ENCODE assay signal across 9 mouse cellular contexts in genomic region chr10:5802866-5803265, GRCm38 (mm10). TPM values are rescaled to one million over a fixed set of nuclear protein-coding genes. Genes with fewer than 3 reads are reported as not detected.
DNase-seq lines count a peak whose midpoint lies in the region; ATAC-seq and TF ChIP-seq lines count a peak whose summit lies in the region.
"Had no signal": no experiment of that assay in that cellular context is flagged by ENCODE, and none has a peak within 500 bp of the region (broad histone marks: within the 10 kb centered on the region; RNA-seq: fewer than 3 reads in every experiment).

No protein-coding gene starts in this region.

- peak overlapping the region; percentile 94 for H3K4me2 ChIP-seq in heart, embryonic 13.5 days
- H3K4me2 ChIP-seq in hindbrain, postnatal 0 days (ENCODE audit: low read depth, low read length) = peak overlapping the region; percentile 100
- H3K4me2 ChIP-seq in midbrain, embryonic 15.5 days = peak overlapping the region; percentile 32

- TF ChIP-seq CTCF in bone marrow, adult 2 months (IDR thresholded peaks at IDR 0.05; ENCODE audit: control insufficient read depth, insufficient read depth, low read length) = no peak
- no peak for TF ChIP-seq CTCF in hindbrain, postnatal 0 days (IDR thresholded peaks at IDR 0.05; ENCODE audit: low read depth)

- H3K27ac ChIP-seq in heart, embryonic 13.5 days (replicated peaks) = no peak overlapping the region
- H3K27ac ChIP-seq in bone marrow, adult 2 months (ENCODE audit: control insufficient read depth, insufficient read depth, low read depth, low read length, poor library complexity) = no peak overlapping the region
- no peak overlapping the region for H3K27ac ChIP-seq in hindbrain, postnatal 0 days
- no peak overlapping the region for H3K27ac ChIP-seq in midbrain, embryonic 15.5 days

- no peak for DNase-seq in heart, postnatal 4 days
- no peak for DNase-seq in hindbrain, postnatal 0 days (ENCODE audit: low spot score)
- no peak for DNase-seq in adrenal gland, postnatal 4 days (ENCODE audit: low spot score in 2 of 2)
- no peak for DNase-seq in layer of hippocampus, adult 9-10 months (ENCODE audit: low spot score)
- DNase-seq in spleen, adult 18-20 months = no peak

- TF ChIP-seq POLR2A in bone marrow, adult 2 months (IDR thresholded peaks at IDR 0.05; ENCODE audit: borderline replicate concordance, control insufficient read depth, low read depth, low read length) = no peak

- no peaks in the 10 kb centered on the region for H3K9me3 ChIP-seq in heart, embryonic 13.5 days
- no peaks in the 10 kb centered on the region for H3K9me3 ChIP-seq in hindbrain, postnatal 0 days (ENCODE audit: low read length)
- H3K9me3 ChIP-seq in midbrain, embryonic 15.5 days = no peaks in the 10 kb centered on the region

- peak overlapping the region; percentile 86 for H3K4me3 ChIP-seq in heart, embryonic 13.5 days
- peak overlapping the region; percentile 82 for H3K4me3 ChIP-seq in bone marrow, adult 2 months (replicated peaks; ENCODE audit: control insufficient read depth, low read depth, low read length)
- H3K4me3 ChIP-seq in hindbrain, postnatal 0 days (ENCODE audit: low read length) = peak overlapping the region; percentile 70
- H3K4me3 ChIP-seq in midbrain, embryonic 15.5 days = peak overlapping the region; percentile 9; the same call in 1 of the 2 replicates

- no peak for ATAC-seq in heart, embryonic 13.5 days (ENCODE audit: extremely low read depth, insufficient number of reproducible peaks, low FRiP score, low TSS enrichment)
- no peak for ATAC-seq in hindbrain, postnatal 0 days
- ATAC-seq in midbrain, embryonic 15.5 days (replicated peaks) = no peak
- ATAC-seq: Patski had no signal

- H3K9ac ChIP-seq in heart, embryonic 13.5 days = peak overlapping the region; percentile 90
- H3K9ac ChIP-seq in hindbrain, postnatal 0 days (replicated peaks; ENCODE audit: low read length) = no peak overlapping the region
- H3K9ac ChIP-seq in midbrain, embryonic 15.5 days = no peak overlapping the region

- H3K36me3 ChIP-seq in heart, embryonic 13.5 days = peaks cover 49% of the 10 kb centered on the region
- peaks cover 14% of the 10 kb centered on the region for H3K36me3 ChIP-seq in hindbrain, postnatal 0 days (ENCODE audit: insufficient read depth, low read length)
- no peaks in the 10 kb centered on the region; the same call in 1 of the 2 replicates for H3K36me3 ChIP-seq in midbrain, embryonic 15.5 days (replicated peaks)

- H3K4me1 ChIP-seq in heart, embryonic 13.5 days = peaks cover 48% of the 10 kb centered on the region
- H3K4me1 ChIP-seq in bone marrow, adult 2 months (ENCODE audit: control insufficient read depth, insufficient read depth, low read length) = no peaks in the 10 kb centered on the region; the same call in 1 of the 2 replicates
- H3K4me1 ChIP-seq in hindbrain, postnatal 0 days (ENCODE audit: insufficient read depth, low read length) = peaks cover 12% of the 10 kb centered on the region; the same call in 1 of the 2 replicates
- H3K4me1 ChIP-seq in midbrain, embryonic 15.5 days = peaks cover 29% of the 10 kb centered on the region

- 26% methylated on average over 6 of the region's 6 CpGs for WGBS in heart, embryonic 13.5 days
- WGBS in bone marrow, adult 2 months = 23% methylated on average over 6 of the region's 6 CpGs
- WGBS in hindbrain, postnatal 0 days = 34% methylated on average over 6 of the region's 6 CpGs
- WGBS in midbrain, embryonic 15.5 days = 29% methylated on average over 6 of the region's 6 CpGs

- H3K27me3 ChIP-seq in heart, embryonic 13.5 days (replicated peaks) = no peaks in the 10 kb centered on the region
- no peaks in the 10 kb centered on the region for H3K27me3 ChIP-seq in hindbrain, postnatal 0 days (ENCODE audit: insufficient read depth, low read length)
- H3K27me3 ChIP-seq in midbrain, embryonic 15.5 days (replicated peaks) = no peaks in the 10 kb centered on the region
- H3K27me3 ChIP-seq: Patski had no signal

RNA-seq across cellular contexts. Expression of gene Fbxo5, which starts 2.5 kb away (rescaled TPM):
- 46.6 and 48.7 TPM in 2 replicates for polyA plus RNA-seq in heart, embryonic 13.5 days (2015; fragmentation: Nextera tagmentation; extraction: Ambion mirVana)
- 10 to 100 TPM; 15.3 to 16.1 TPM for total RNA-seq in heart, postnatal 4 days (2021)
- 48.1 and 54.1 TPM in 2 replicates for polyA plus RNA-seq in bone marrow, adult 2 months (2011; ENCODE audit: insufficient read depth, insufficient read length, low replicate concordance, missing spikeins)
- total RNA-seq in hindbrain, postnatal 0 days (2014; rRNA removed) = 5.3 and 8.0 TPM in 2 replicates
- polyA plus RNA-seq in hindbrain, postnatal 0 days (2015; fragmentation: Nextera tagmentation; extraction: Ambion mirVana) = 10.0 and 12.0 TPM in 2 replicates
- 11.5 and 12.0 TPM in 2 replicates for polyA plus RNA-seq in midbrain, embryonic 15.5 days (2015; fragmentation: Nextera tagmentation; extraction: Ambion mirVana)
- total RNA-seq in adrenal gland, postnatal 4 days (2021) = 10 to 100 TPM; 14.5 to 18.2 TPM

RNA-seq across cellular contexts. Expression of gene Mtrf1l, which starts 20.8 kb away (rescaled TPM):
- polyA plus RNA-seq in heart, embryonic 13.5 days (2015; fragmentation: Nextera tagmentation; extraction: Ambion mirVana) = 10.3 and 11.3 TPM in 2 replicates
- total RNA-seq in heart, postnatal 4 days (2021) = 10 to 100 TPM in 1 of 2 experiments, 1 to 10 TPM in 1; 7.9 to 10.9 TPM
- 12.1 and 27.6 TPM in 2 replicates for polyA plus RNA-seq in bone marrow, adult 2 months (2011; ENCODE audit: insufficient read depth, insufficient read length, low replicate concordance, missing spikeins)
- total RNA-seq in hindbrain, postnatal 0 days (2014; rRNA removed) = 7.3 and 12.2 TPM in 2 replicates
- 8.2 and 8.3 TPM in 2 replicates for polyA plus RNA-seq in hindbrain, postnatal 0 days (2015; fragmentation: Nextera tagmentation; extraction: Ambion mirVana)
- 10.6 and 12.7 TPM in 2 replicates for polyA plus RNA-seq in midbrain, embryonic 15.5 days (2015; fragmentation: Nextera tagmentation; extraction: Ambion mirVana)
- 10 to 100 TPM; 14.7 to 16.8 TPM for total RNA-seq in adrenal gland, postnatal 4 days (2021)

Comparison
In these comparisons a context has a peak if more than half of its experiments do, and no peak if none do; other contexts are left out.
1. H3K4me2 ChIP-seq: peak in every context shown above with its lines; median percentile 100 in hindbrain, postnatal 0 days; 94 in heart, embryonic 13.5 days; 32 in midbrain, embryonic 15.5 days.
2. H3K4me3 ChIP-seq: peak in every context shown above with its lines; median percentile 86 in heart, embryonic 13.5 days; 82 in bone marrow, adult 2 months; 70 in hindbrain, postnatal 0 days; 9 in midbrain, embryonic 15.5 days.